In the genomic region with DNA sequence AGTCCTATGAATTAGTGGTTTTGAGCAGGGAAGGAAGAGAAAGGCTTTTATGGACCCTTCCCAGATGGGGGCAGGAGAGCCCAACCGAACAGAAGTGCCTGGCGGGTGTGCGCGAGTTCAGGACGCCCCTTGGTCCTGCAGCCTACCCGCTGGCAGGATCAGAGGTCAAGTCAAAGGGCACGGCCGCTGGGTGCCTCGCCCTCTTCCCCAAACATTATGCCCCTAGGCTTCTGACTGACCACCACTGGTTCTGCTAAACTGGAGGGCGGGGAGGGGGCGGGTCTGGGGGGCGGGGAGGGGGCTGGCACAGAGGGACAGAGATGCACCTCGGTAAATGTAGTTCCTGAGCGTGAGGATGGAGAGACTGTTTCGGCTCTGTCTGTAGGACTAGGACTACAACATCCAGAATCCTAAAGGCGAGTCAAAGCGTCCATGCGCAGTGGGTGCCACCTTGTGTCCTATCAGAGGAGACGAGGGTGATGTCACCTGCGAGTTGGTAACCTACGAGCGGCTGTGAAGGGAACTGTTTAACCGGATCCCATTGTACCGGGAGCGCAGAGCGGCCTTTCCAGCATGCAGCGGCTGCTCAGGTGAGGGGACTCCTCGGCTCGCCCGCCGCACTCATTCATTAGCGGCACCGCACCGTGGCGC, we compare ENCODE assay signal across 8 mouse cellular contexts. TPM values are rescaled to one million over a fixed set of nuclear protein-coding genes. Genes with fewer than 3 reads are reported as not detected.
DNase-seq lines count a peak whose midpoint lies in the region; ATAC-seq and TF ChIP-seq lines count a peak whose summit lies in the region.

A gene (plus strand): TSS at position 472 of the 651 bp plus-strand sequence.

- in situ Hi-C loops in ES-E14 (cut with MboI; ENCODE audit: low sequenced_read_pairs in 2 of 2, unreplicated experiment in 2 of 2): no loop called here

- peak within 1 kb of the TSS; percentile 81 to 85 for H3K4me3 ChIP-seq in ES-E14 (ENCODE audit: insufficient read depth in 1 of 2, low read depth in 1 of 2, low read length in 2 of 2, poor library complexity in 1 of 2, severe bottlenecking in 1 of 2)
- peak within 1 kb of the TSS; percentile 97 for H3K4me3 ChIP-seq in forebrain, embryonic 15.5 days
- H3K4me3 ChIP-seq in lung, adult 2 months (replicated peaks; ENCODE audit: extremely low read depth, low read depth, low read length): peak within 1 kb of the TSS; percentile 95

- peaks cover 4 to 5% of the 10 kb centered on the region in 2 experiments; a peak in 2 of 4 replicates for H3K4me1 ChIP-seq in ES-E14 (ENCODE audit: control insufficient read depth in 2 of 2, insufficient read depth in 2 of 2, low read length in 2 of 2, poor library complexity in 1 of 2)
- peaks cover 43% of the 10 kb centered on the region for H3K4me1 ChIP-seq in forebrain, embryonic 15.5 days
- peaks cover 24% of the 10 kb centered on the region for H3K4me1 ChIP-seq in lung, adult 2 months (ENCODE audit: control insufficient read depth, insufficient read depth, low read length)

- H3K9me3 ChIP-seq in ES-E14 (ENCODE audit: control insufficient read depth, insufficient read depth, low read depth, low read length): no peaks in the 10 kb centered on the region
- H3K9me3 ChIP-seq in forebrain, embryonic 15.5 days: no peaks in the 10 kb centered on the region

- TF ChIP-seq POLR2A in lung, adult 2 months (IDR thresholded peaks at IDR 0.05; ENCODE audit: borderline replicate concordance, extremely low read depth, low read depth, low read length): peak; percentile 98

- no peaks in the 10 kb centered on the region for H3K36me3 ChIP-seq in ES-E14 (ENCODE audit: control insufficient read depth, insufficient read depth, low read length, poor library complexity, severe bottlenecking)
- H3K36me3 ChIP-seq in forebrain, embryonic 15.5 days: no peaks in the 10 kb centered on the region

- peak; percentile 100 for ATAC-seq in forebrain, embryonic 15.5 days (replicated peaks)
- peak; percentile 99 for ATAC-seq in neutrophil, adult 5-6 weeks (ENCODE audit: extremely low read depth, insufficient number of reproducible peaks, low FRiP score, poor library complexity, severe bottlenecking)

- H3K27ac ChIP-seq in ES-E14 (ENCODE audit: insufficient read depth, low read depth, low read length, poor library complexity, severe bottlenecking): no peak within 1 kb of the TSS
- H3K27ac ChIP-seq in forebrain, embryonic 15.5 days (replicated peaks): peak within 1 kb of the TSS; percentile 99

- no peaks in the 10 kb centered on the region for H3K27me3 ChIP-seq in forebrain, embryonic 15.5 days

- peak; percentile 33; the same call in 1 of the 2 replicates for TF ChIP-seq CTCF in lung, adult 2 months (IDR thresholded peaks at IDR 0.05; ENCODE audit: insufficient read depth, low read length)

- peak within 1 kb of the TSS; percentile 91 for H3K9ac ChIP-seq in ES-E14 (ENCODE audit: insufficient read depth, low read depth, low read length, poor library complexity, severe bottlenecking)
- H3K9ac ChIP-seq in forebrain, embryonic 15.5 days (replicated peaks): peak within 1 kb of the TSS; percentile 98

- under 1% methylated on average over 34 of the region's 35 CpGs for WGBS in forebrain, embryonic 15.5 days
- WGBS in lung, adult 2 months: 0% methylated on average over 35 of the region's 35 CpGs

- peak within 1 kb of the TSS; percentile 88 for H3K4me2 ChIP-seq in forebrain, embryonic 15.5 days (replicated peaks)

- peak; percentile 93 for DNase-seq in ES-E14 (ENCODE audit: low read depth, low spot score)
- peak; percentile 98 for DNase-seq in cerebellum, adult 11-12 months
- DNase-seq in heart, postnatal 25 days (ENCODE audit: low spot score): peak; percentile 94
- DNase-seq in layer of hippocampus, adult 18-20 months (ENCODE audit: low spot score in 2 of 2): peak; percentile 94 to 98
- DNase-seq in lung, adult 2 months: peak; percentile 90
- peak; percentile 85 to 91 for DNase-seq in thymus, adult 18-20 months

- intact Hi-C loops in heart, postnatal 25 days (cut with DNase I): loop anchor here (1.0 to 5.0 kb wide), 4 partner anchors 61 to 214 kb away; no protein-coding TSS in a partner anchor

TF ChIP-seq in ES-E14, 5 proteins besides CTCF, POLR2A, EP300 and RAD21:
- no peak for TF ChIP-seq CHD2 (IDR thresholded peaks at IDR 0.05; ENCODE audit: low read depth, low read length)
- no peak for TF ChIP-seq ZC3H11A (IDR thresholded peaks at IDR 0.05; ENCODE audit: borderline replicate concordance, low read depth, low read length)
- TF ChIP-seq ZNF384 (IDR thresholded peaks at IDR 0.05; ENCODE audit: low read depth, low read length): no peak
- no peak for TF ChIP-seq MAFK (IDR thresholded peaks at IDR 0.05; ENCODE audit: insufficient read depth, low read depth, low read length)
- TF ChIP-seq HCFC1 (IDR thresholded peaks at IDR 0.05; ENCODE audit: borderline replicate concordance, insufficient read depth, low read length): peak; percentile 96

RNA-seq across cellular contexts. Expression of the gene that starts here (rescaled TPM):
- 15.8 and 16.7 TPM in 2 replicates for total RNA-seq in ES-E14 (2012; rRNA removed)
- polyA plus RNA-seq in forebrain, embryonic 15.5 days (2015; fragmentation: Nextera tagmentation; extraction: Ambion mirVana): 23.7 and 25.6 TPM in 2 replicates
- 10 to 100 TPM; 78.6 to 79.5 TPM for total RNA-seq in heart, postnatal 25 days (2021)
- total RNA-seq in layer of hippocampus, adult 18-20 months (2021): 10 to 100 TPM; 58.1 to 63.0 TPM
- polyA plus RNA-seq in lung, adult 2 months (2012; rRNA removed): 9.4 and 15.2 TPM in 2 replicates
- 4.4 and 5.8 TPM in 2 replicates for total RNA-seq in neutrophil, adult 5-6 weeks (2017)
